Mouse (Mus musculus) midbrain, postnatal 0 days (tissue): Measurements from ENCODE around the gene Hist1h4b. TPM values are rescaled to one million over a fixed set of nuclear protein-coding genes. Genes with fewer than 3 reads are reported as not detected.

Source experiments
- ATAC-seq: fragments of 200-750 bp; cut with Nextera tagmentation; 2 replicates; pipeline ENCODE4 v1.8.0; 2017; ENCODE audit warnings: moderate number of reproducible peaks, mild to moderate bottlenecking, moderate TSS enrichment, moderate library complexity; ENCODE audit not compliant: low FRiP score
- DNase-seq: peaks from one replicate; pipeline ENCODE4 v3.0.0-alpha.2; 2015; ENCODE audit warnings: low spot score
- H3K27ac ChIP-seq: fragments of 300-500 bp; sonication (generic); 2 replicates; pipeline ENCODE4 v1.5.1; 2014; ENCODE audit warnings: low read depth, mild to moderate bottlenecking, low read length, mixed read lengths
- H3K27me3 ChIP-seq: fragments of 300-500 bp; sonication (generic); 2 replicates; pipeline ENCODE4 v1.6.1; 2014; ENCODE audit warnings: low read length, control low read depth, mixed read lengths; ENCODE audit not compliant: insufficient read depth
- H3K36me3 ChIP-seq: fragments of 300-500 bp; sonication (generic); 2 replicates; pipeline ENCODE4 v1.6.1; 2014; ENCODE audit warnings: low read length, control low read depth, mixed read lengths; ENCODE audit not compliant: insufficient read depth
- H3K4me1 ChIP-seq: fragments of 300-500 bp; sonication (generic); 2 replicates; pipeline ENCODE4 v1.6.1; 2014; ENCODE audit warnings: mild to moderate bottlenecking, control low read depth, antibody characterized with exemption, low read length, mixed read lengths; ENCODE audit not compliant: insufficient read depth
- H3K4me2 ChIP-seq: fragments of 300-500 bp; sonication (generic); 2 replicates; pipeline ENCODE4 v1.6.1; 2014; ENCODE audit warnings: low read depth, mild to moderate bottlenecking, low read length, mixed read lengths; ENCODE audit not compliant: poor library complexity, severe bottlenecking
- H3K4me3 ChIP-seq: fragments of 300-500 bp; sonication (generic); 2 replicates; pipeline ENCODE4 v1.5.1; 2014; ENCODE audit warnings: low read depth, mild to moderate bottlenecking, low read length, moderate library complexity
- H3K9ac ChIP-seq: fragments of 300-500 bp; sonication (generic); replicated peaks from 2 replicates; pipeline ENCODE4 v1.6.1; 2014; ENCODE audit warnings: mild to moderate bottlenecking, low read length, moderate library complexity, mixed read lengths; ENCODE audit not compliant: poor library complexity, severe bottlenecking
- H3K9me3 ChIP-seq: fragments of 300-500 bp; sonication (generic); 2 replicates; pipeline ENCODE4 v1.6.1; 2016; ENCODE audit warnings: low read length, control low read depth
- CTCF ChIP-seq: IDR thresholded peaks from 2 replicates; pipeline ENCODE4 v1.5.1; 2016; ENCODE audit warnings: antibody characterized with exemption, mild to moderate bottlenecking
- WGBS: fragments of 180-500 bp; shearing (Covaris S2); extraction: QIAGEN DNeasy Blood & Tissue Kit; methylation state at CpG from one replicate; pipeline ENCODE4 v1.1.7; 2014; 5-methylcytosine and 5-hydroxymethylcytosine counted together
- polyA plus RNA-seq: library from polyadenylated mRNA; unstranded; fragments of >200 nt; fragmentation: Nextera tagmentation; extraction: Ambion mirVana; gene quantifications from 2 replicates; pipeline ENCODE4 v1.2.1, GENCODE M21; 2015
- total RNA-seq: library from RNA; depleted of rRNA; stranded (reverse); fragments of >200 nt; gene quantifications from 2 replicates; pipeline ENCODE4 v1.2.3, GENCODE M21; 2014

Hist1h4b gene
- total and polyA plus RNA-seq, 2 experiments from 2014 or later, result 2.0 to 315 TPM

DNA sequence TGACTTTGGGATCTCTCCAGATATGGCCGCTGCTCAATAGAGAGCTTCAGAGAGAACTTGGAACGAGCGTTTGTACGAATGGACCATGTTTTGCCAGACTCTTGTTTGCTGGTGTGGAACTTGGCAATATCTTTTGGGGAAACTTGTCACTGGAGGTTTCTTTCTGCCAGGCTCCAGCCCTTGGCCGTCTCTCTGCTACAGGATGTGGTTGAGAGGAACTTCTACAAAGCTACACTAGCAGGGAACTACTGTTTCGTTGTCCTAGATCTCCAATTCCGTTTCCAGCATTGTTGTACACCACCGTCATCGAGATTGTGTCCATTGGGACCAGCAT lies 27.7 kb upstream of the Hist1h4b start:
- ATAC-seq (no peak), DNase-seq (no peak)
- H3K4me1 ChIP-seq, result no peaks in the 10 kb centered on the region
- H3K27me3 ChIP-seq, result no peaks in the 10 kb centered on the region
- no peak overlapping the region for H3K4me2 ChIP-seq
- 89% methylated on average over 9 of the region's 9 CpGs for WGBS
- no peak overlapping the region for H3K27ac ChIP-seq
- H3K9ac ChIP-seq, result no peak overlapping the region
- no peak for TF ChIP-seq CTCF
- no peak overlapping the region for H3K4me3 ChIP-seq
- no peaks in the 10 kb centered on the region for H3K9me3 ChIP-seq
- no peaks in the 10 kb centered on the region for H3K36me3 ChIP-seq

DNA sequence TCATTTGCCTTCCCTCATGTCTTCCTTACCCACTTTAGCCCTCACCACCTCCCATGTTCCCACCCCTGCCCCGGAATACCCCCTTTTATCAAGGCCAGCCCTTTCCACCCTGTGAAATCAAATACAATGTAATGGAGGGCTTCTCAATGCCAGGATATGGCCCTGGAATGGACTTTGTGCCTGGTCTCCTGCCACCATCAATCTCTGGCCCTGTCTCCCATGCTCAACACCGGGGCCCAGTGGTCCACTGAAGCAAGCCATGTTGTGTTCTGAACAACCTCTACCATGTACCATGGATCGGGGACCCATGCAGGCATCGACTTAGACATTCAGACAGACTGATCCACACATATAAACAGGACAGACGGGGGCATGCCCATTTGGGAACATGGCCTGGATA lies 27.1 kb upstream of the Hist1h4b start:
- Histone ChIP-seq H3K9me3 (no peaks in the 10 kb centered on the region), H3K36me3 (no peaks in the 10 kb centered on the region), H3K4me2 (no peak overlapping the region), H3K27ac (no peak overlapping the region), H3K4me3 (no peak overlapping the region), H3K4me1 (no peaks in the 10 kb centered on the region), H3K9ac (no peak overlapping the region), H3K27me3 (no peaks in the 10 kb centered on the region)
- ATAC-seq, result no peak
- WGBS, result 91% methylated on average over 5 of the region's 5 CpGs
- TF ChIP-seq CTCF, result no peak
- DNase-seq, result no peak

- no peaks in the 10 kb centered on the region for H3K4me1 ChIP-seq
- ATAC-seq, result no peak
- WGBS, result 61% methylated on average over 8 of the region's 8 CpGs
- no peaks in the 10 kb centered on the region for H3K27me3 ChIP-seq
- no peak overlapping the region for H3K27ac ChIP-seq
- H3K9ac ChIP-seq, result no peak overlapping the region
- H3K9me3 ChIP-seq, result no peaks in the 10 kb centered on the region
- no peaks in the 10 kb centered on the region for H3K36me3 ChIP-seq
- no peak for DNase-seq
- TF ChIP-seq CTCF, result no peak
- H3K4me3 ChIP-seq, result no peak overlapping the region
- H3K4me2 ChIP-seq, result no peak overlapping the region
These were observed 26.3 kb upstream of the Hist1h4b start for GRCm38 (mm10) chr13:23730479-23730878.

- Histone ChIP-seq H3K4me1 (no peaks in the 10 kb centered on the region), H3K4me3 (no peak overlapping the region), H3K27me3 (no peaks in the 10 kb centered on the region), H3K9me3 (no peaks in the 10 kb centered on the region), H3K4me2 (no peak overlapping the region), H3K9ac (no peak overlapping the region), H3K36me3 (no peaks in the 10 kb centered on the region), H3K27ac (no peak overlapping the region)
- 0 out of 2 replicates have a peak, but pooled peaks have one; percentile 66 for ATAC-seq
- DNase-seq, result peak; percentile 69
- peak; percentile 91 for TF ChIP-seq CTCF
- 21% methylated on average over 8 of the region's 8 CpGs for WGBS
These were observed 24.5 kb upstream of the Hist1h4b start for GRCm38 (mm10) chr13:23732156-23732804.

DNA sequence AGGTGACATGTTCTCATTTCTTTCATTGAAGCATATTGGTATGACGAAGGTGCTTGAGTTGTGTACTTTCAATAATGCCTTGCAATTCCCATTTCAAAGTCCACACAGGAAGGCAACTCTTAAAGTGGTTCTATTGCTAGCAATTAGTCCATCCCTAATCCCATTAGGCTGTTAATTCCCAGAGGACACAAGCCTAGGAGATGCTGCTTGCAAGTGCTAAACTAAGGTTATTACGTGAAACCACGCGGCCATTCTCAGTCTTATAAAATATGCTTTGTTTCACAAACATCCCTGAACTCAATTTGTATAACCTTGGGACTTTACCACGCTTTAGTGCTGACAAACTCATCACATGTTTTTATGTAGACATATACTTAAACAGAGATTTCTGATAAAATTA lies 19.7 kb upstream of the Hist1h4b start:
- 65% methylated on average over 5 of the region's 5 CpGs for WGBS

DNA sequence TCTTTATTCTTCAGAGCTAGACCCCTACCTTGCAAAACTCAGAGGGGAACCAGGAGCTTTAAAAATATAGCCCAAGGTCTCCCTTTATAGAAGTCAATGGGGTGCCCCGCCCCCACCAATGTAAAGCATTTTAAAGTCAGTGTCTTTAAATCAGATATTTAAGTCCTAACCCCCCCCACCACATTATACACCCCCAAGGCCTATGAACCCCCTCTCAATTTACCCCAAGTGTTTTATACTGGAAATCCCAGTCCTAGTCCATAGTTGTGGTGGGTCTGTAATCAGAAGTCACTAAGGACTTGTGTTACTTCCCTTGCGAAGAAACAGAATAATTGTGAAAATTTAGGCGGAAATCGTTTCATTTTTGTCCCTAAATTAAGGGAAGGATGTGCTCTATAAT lies 18.8 kb upstream of the Hist1h4b start:
- Histone ChIP-seq H3K36me3 (no peaks in the 10 kb centered on the region), H3K9ac (peak overlapping the region; percentile 55; the same call in 1 of the 2 replicates), H3K27me3 (no peaks in the 10 kb centered on the region), H3K4me1 (no peaks in the 10 kb centered on the region), H3K4me3 (peak overlapping the region; percentile 56), H3K9me3 (no peaks in the 10 kb centered on the region), H3K27ac (peak overlapping the region; percentile 78), H3K4me2 (peak overlapping the region; percentile 99)
- DNase-seq (no peak), ATAC-seq (no peak)
- no peak for TF ChIP-seq CTCF
- 24% methylated on average over 4 of the region's 4 CpGs for WGBS

More for the DNA sequence above, 19.7 kb upstream of the Hist1h4b start:
- Histone ChIP-seq H3K27ac (no peak overlapping the region), H3K4me2 (no peak overlapping the region), H3K27me3 (no peaks in the 10 kb centered on the region), H3K9me3 (no peaks in the 10 kb centered on the region), H3K4me3 (no peak overlapping the region), H3K36me3 (no peaks in the 10 kb centered on the region), H3K4me1 (no peaks in the 10 kb centered on the region), H3K9ac (no peak overlapping the region)
- TF ChIP-seq CTCF, result no peak
- DNase-seq, result no peak
- no peak for ATAC-seq
